8 mouse cellular contexts compared by ENCODE assay signal in the genomic region with DNA sequence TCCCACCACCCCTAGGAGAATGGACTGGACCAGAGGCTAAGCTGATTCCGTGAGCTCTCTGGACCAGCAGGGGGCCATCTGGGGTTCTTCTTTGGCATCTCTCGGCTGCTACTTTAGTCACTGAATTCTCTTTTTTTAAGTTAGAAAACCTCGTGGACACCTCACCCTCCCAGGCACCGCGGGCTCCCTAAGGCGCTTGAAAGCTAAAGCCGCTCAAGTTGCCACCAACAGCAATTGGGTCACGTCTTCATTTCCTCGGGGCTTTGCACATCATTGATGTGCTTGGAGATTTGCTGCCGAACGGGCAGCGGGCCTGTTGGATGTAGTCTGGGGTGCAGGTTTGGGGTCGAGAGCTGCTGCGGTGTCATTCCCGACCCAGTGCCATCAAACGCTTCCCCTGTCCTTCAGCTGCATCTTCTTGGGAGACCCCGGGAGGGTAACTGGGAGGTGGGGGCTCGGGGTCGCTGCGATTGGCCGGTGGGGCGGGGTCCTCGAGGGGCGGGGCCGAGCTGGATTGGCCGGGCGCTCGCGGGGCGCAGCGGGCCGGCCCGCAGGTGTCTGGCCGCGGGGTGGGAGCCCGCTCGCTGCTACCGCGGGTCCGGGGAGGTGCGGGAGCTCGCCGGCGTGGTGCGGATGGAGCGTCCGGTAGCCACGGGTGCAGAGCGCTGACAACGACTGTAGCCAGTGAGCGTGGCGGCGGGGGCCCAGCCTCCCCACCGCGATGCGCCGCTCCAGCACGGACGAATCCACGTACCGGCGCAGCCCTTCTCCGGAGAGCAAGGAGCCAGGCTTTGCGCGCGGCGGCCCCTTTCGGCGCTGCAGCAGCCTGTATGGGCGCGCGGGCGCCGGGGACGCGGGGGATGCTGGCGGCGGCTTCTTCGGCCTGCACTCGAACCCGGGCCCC. TPM values are rescaled to one million over a fixed set of nuclear protein-coding genes. Genes with fewer than 3 reads are reported as not detected.
A peak's percentile ranks its signal among the peaks of the same experiment; 100 is the strongest.
DNase-seq lines count a peak whose midpoint lies in the region; ATAC-seq lines count a peak whose summit lies in the region.

No protein-coding gene starts in this region.

- H3K4me2 ChIP-seq in stomach, embryonic 15.5 days = peak overlapping the region; percentile 93

- H3K9me3 ChIP-seq in embryonic facial prominence, embryonic 10.5 days = no peaks in the 10 kb centered on the region
- H3K9me3 ChIP-seq in stomach, embryonic 15.5 days = no peaks in the 10 kb centered on the region

- H3K27ac ChIP-seq in embryonic facial prominence, embryonic 10.5 days (replicated peaks) = peak overlapping the region; percentile 55; the same call in 1 of the 2 replicates
- no peak overlapping the region for H3K27ac ChIP-seq in stomach, embryonic 15.5 days

- peaks cover 31% of the 10 kb centered on the region for H3K27me3 ChIP-seq in embryonic facial prominence, embryonic 10.5 days (replicated peaks; ENCODE audit: low read depth, poor library complexity, severe bottlenecking)
- peaks cover 13% of the 10 kb centered on the region; the same call in 1 of the 2 replicates for H3K27me3 ChIP-seq in stomach, embryonic 15.5 days (replicated peaks)

- WGBS in embryonic facial prominence, embryonic 10.5 days = under 1% methylated on average over 81 of the region's 81 CpGs
- under 1% methylated on average over 79 of the region's 81 CpGs for WGBS in stomach, embryonic 15.5 days

- intact Hi-C loops in heart, postnatal 14 days (cut with DNase I) = loop anchor here (2.0 kb wide), 1 partner anchor 185 kb away; no protein-coding TSS in a partner anchor
- intact Hi-C loops in left cerebral cortex, postnatal 4 days (cut with DNase I) = loop anchor here (5.0 kb wide), 1 partner anchor 41 kb away; no protein-coding TSS in a partner anchor

- peak overlapping the region; percentile 19 for H3K9ac ChIP-seq in stomach, embryonic 15.5 days

- peak; percentile 41 for DNase-seq in gastrocnemius, adult 18-20 months (ENCODE audit: low spot score)
- no peak for DNase-seq in gastrocnemius, postnatal 10 days
- peak; percentile 65 for DNase-seq in R1 (ENCODE audit: low read depth, low spot score)
- peak; percentile 82 for DNase-seq in embryonic facial prominence, embryonic 10.5 days (ENCODE audit: low spot score)
- DNase-seq in heart, postnatal 14 days = peak; percentile 46 to 64
- DNase-seq in left cerebral cortex, postnatal 4 days = peak; percentile 77
- DNase-seq in mesoderm, embryonic 11.5 days (ENCODE audit: low read depth, low spot score) = peak; percentile 70

- no peaks in the 10 kb centered on the region for H3K36me3 ChIP-seq in embryonic facial prominence, embryonic 10.5 days (replicated peaks)
- no peaks in the 10 kb centered on the region for H3K36me3 ChIP-seq in stomach, embryonic 15.5 days

- H3K4me1 ChIP-seq in embryonic facial prominence, embryonic 10.5 days = peaks cover 47% of the 10 kb centered on the region
- peaks cover 39% of the 10 kb centered on the region for H3K4me1 ChIP-seq in stomach, embryonic 15.5 days

- ATAC-seq in stomach, embryonic 15.5 days (ENCODE audit: insufficient read depth, low FRiP score, low read depth) = peak; percentile 6; the same call in 1 of the 2 replicates

- peak overlapping the region; percentile 74 for H3K4me3 ChIP-seq in embryonic facial prominence, embryonic 10.5 days
- H3K4me3 ChIP-seq in stomach, embryonic 15.5 days (replicated peaks) = peak overlapping the region; percentile 51

RNA-seq across cellular contexts. Expression of a gene that starts 6.7 kb away (rescaled TPM):
- total RNA-seq in gastrocnemius, adult 18-20 months (2021) = 1 to 10 TPM; 6.6 to 7.1 TPM
- 10 to 100 TPM; 18.6 to 21.0 TPM for total RNA-seq in gastrocnemius, postnatal 10 days (2021)
- 32.6 and 34.2 TPM in 2 replicates for polyA plus RNA-seq in embryonic facial prominence, embryonic 10.5 days (2016; fragmentation: Nextera tagmentation; extraction: Ambion mirVana)
- 10 to 100 TPM; 24.0 to 31.2 TPM for total RNA-seq in heart, postnatal 14 days (2021)
- 10 to 100 TPM; 33.5 to 35.9 TPM for total RNA-seq in left cerebral cortex, postnatal 4 days (2021)
- 69.8 and 72.8 TPM in 2 replicates for polyA plus RNA-seq in stomach, embryonic 15.5 days (2015; fragmentation: Nextera tagmentation; extraction: Ambion mirVana)

RNA-seq across cellular contexts. Expression of a gene that starts 6.8 kb away (rescaled TPM):
- 10 to 100 TPM; 62.0 to 64.3 TPM for total RNA-seq in gastrocnemius, adult 18-20 months (2021)
- total RNA-seq in gastrocnemius, postnatal 10 days (2021) = 10 to 100 TPM; 43.4 to 49.0 TPM
- 84.0 and 86.0 TPM in 2 replicates for polyA plus RNA-seq in embryonic facial prominence, embryonic 10.5 days (2016; fragmentation: Nextera tagmentation; extraction: Ambion mirVana)
- 10 to 100 TPM; 69.8 to 71.4 TPM for total RNA-seq in heart, postnatal 14 days (2021)
- 10 to 100 TPM; 38.5 to 40.1 TPM for total RNA-seq in left cerebral cortex, postnatal 4 days (2021)
- 67.3 and 71.6 TPM in 2 replicates for polyA plus RNA-seq in stomach, embryonic 15.5 days (2015; fragmentation: Nextera tagmentation; extraction: Ambion mirVana)

RNA-seq across cellular contexts. Expression of a gene that starts 14.6 kb away (rescaled TPM):
- total RNA-seq in gastrocnemius, adult 18-20 months (2021) = 10 to 100 TPM; 82.6 to 90.7 TPM
- total RNA-seq in gastrocnemius, postnatal 10 days (2021) = 10 to 100 TPM; 77.7 to 88.5 TPM
- polyA plus RNA-seq in embryonic facial prominence, embryonic 10.5 days (2016; fragmentation: Nextera tagmentation; extraction: Ambion mirVana) = 20.6 and 22.4 TPM in 2 replicates
- total RNA-seq in heart, postnatal 14 days (2021) = 100 to 1,000 TPM; 258 to 268 TPM
- total RNA-seq in left cerebral cortex, postnatal 4 days (2021) = 10 to 100 TPM; 46.7 to 50.6 TPM
- polyA plus RNA-seq in stomach, embryonic 15.5 days (2015; fragmentation: Nextera tagmentation; extraction: Ambion mirVana) = 25.6 and 26.6 TPM in 2 replicates

RNA-seq across cellular contexts. Expression of a gene that starts 20.9 kb away (rescaled TPM):
- total RNA-seq in gastrocnemius, adult 18-20 months (2021) = 1 to 10 TPM; 7.2 to 8.9 TPM
- 1 to 10 TPM; 8.6 to 9.9 TPM for total RNA-seq in gastrocnemius, postnatal 10 days (2021)
- 6.6 and 8.3 TPM in 2 replicates for polyA plus RNA-seq in embryonic facial prominence, embryonic 10.5 days (2016; fragmentation: Nextera tagmentation; extraction: Ambion mirVana)
- total RNA-seq in heart, postnatal 14 days (2021) = 10 to 100 TPM; 25.2 to 27.9 TPM
- total RNA-seq in left cerebral cortex, postnatal 4 days (2021) = 1 to 10 TPM; 4.4 to 4.9 TPM
- polyA plus RNA-seq in stomach, embryonic 15.5 days (2015; fragmentation: Nextera tagmentation; extraction: Ambion mirVana) = 27.5 and 32.8 TPM in 2 replicates

RNA-seq across cellular contexts. Expression of a gene that starts 26.8 kb away (rescaled TPM):
- 100 to 1,000 TPM; 288 to 309 TPM for total RNA-seq in gastrocnemius, adult 18-20 months (2021)
- total RNA-seq in gastrocnemius, postnatal 10 days (2021) = 100 to 1,000 TPM; 119 to 151 TPM
- polyA plus RNA-seq in embryonic facial prominence, embryonic 10.5 days (2016; fragmentation: Nextera tagmentation; extraction: Ambion mirVana) = 13.2 and 14.3 TPM in 2 replicates
- 100 to 1,000 TPM; 351 to 430 TPM for total RNA-seq in heart, postnatal 14 days (2021)
- 10 to 100 TPM; 13.9 to 16.0 TPM for total RNA-seq in left cerebral cortex, postnatal 4 days (2021)
- 33.5 and 34.6 TPM in 2 replicates for polyA plus RNA-seq in stomach, embryonic 15.5 days (2015; fragmentation: Nextera tagmentation; extraction: Ambion mirVana)
